In genomic region chr15:89355241-89356187, GRCm38 (mm10) we compare ENCODE assay signal across 8 mouse cellular contexts. TPM values are rescaled to one million over a fixed set of nuclear protein-coding genes. Genes with fewer than 3 reads are reported as not detected.
DNase-seq lines count a peak whose midpoint lies in the region; ATAC-seq lines count a peak whose summit lies in the region.

TSS of gene Lmf2 (minus strand) at chr15:89355659.
TSS of gene Ncaph2 (plus strand) at chr15:89355719.

- peaks cover 39% of the 10 kb centered on the region for H3K36me3 ChIP-seq in hindbrain, embryonic 12.5 days

- peak within 1 kb of the TSS; percentile 80 for H3K9ac ChIP-seq in hindbrain, embryonic 12.5 days

- H3K4me3 ChIP-seq in hindbrain, embryonic 12.5 days = peak within 1 kb of the TSS; percentile 79

- peak; percentile 97 for DNase-seq in Muller cell, postnatal 12 days (ENCODE audit: inconsistent ontology term)
- DNase-seq in cerebellum, adult 9-11 months = peak; percentile 94
- peak; percentile 89 to 93 for DNase-seq in frontal cortex, postnatal 10 days (ENCODE audit: low spot score in 2 of 2)
- DNase-seq in layer of hippocampus, postnatal 14 days (ENCODE audit: low spot score in 2 of 2) = peak; percentile 92 to 96
- peak; percentile 97 for DNase-seq in lung, postnatal 14 days
- DNase-seq in retina, adult 2 months (ENCODE audit: low read depth, low spot score) = peak; percentile 94
- DNase-seq in thymus, postnatal 36 days = peak; percentile 92 to 93

- under 1% methylated on average over 64 of the region's 64 CpGs for WGBS in hindbrain, embryonic 12.5 days

- H3K9me3 ChIP-seq in hindbrain, embryonic 12.5 days (replicated peaks) = no peaks in the 10 kb centered on the region

- H3K4me2 ChIP-seq in hindbrain, embryonic 12.5 days (replicated peaks) = peak within 1 kb of the TSS; percentile 69

- ATAC-seq in hindbrain, embryonic 12.5 days (ENCODE audit: low FRiP score) = peak; percentile 90

- H3K27me3 ChIP-seq in hindbrain, embryonic 12.5 days = no peaks in the 10 kb centered on the region

- H3K4me1 ChIP-seq in hindbrain, embryonic 12.5 days = peaks cover 31% of the 10 kb centered on the region

- peak within 1 kb of the TSS; percentile 82 for H3K27ac ChIP-seq in hindbrain, embryonic 12.5 days

RNA-seq across cellular contexts. Expression of gene Lmf2, which starts in this region (rescaled TPM):
- 42.5 and 47.3 TPM in 2 replicates for polyA plus RNA-seq in hindbrain, embryonic 12.5 days (2016; fragmentation: Nextera tagmentation; extraction: Ambion mirVana)
- 10 to 100 TPM; 22.8 to 24.2 TPM for total RNA-seq in layer of hippocampus, postnatal 14 days (2021)

RNA-seq across cellular contexts. Expression of gene Ncaph2, which starts in this region (rescaled TPM):
- polyA plus RNA-seq in hindbrain, embryonic 12.5 days (2016; fragmentation: Nextera tagmentation; extraction: Ambion mirVana) = 140 and 151 TPM in 2 replicates
- 10 to 100 TPM; 75.5 to 79.0 TPM for total RNA-seq in layer of hippocampus, postnatal 14 days (2021)

Comparison
In these comparisons a context has a peak if more than half of its experiments do, and no peak if none do; other contexts are left out.
1. Peak in every context shown above with its lines: DNase-seq, ATAC-seq, H3K4me3 ChIP-seq and H3K27ac ChIP-seq.